Mouse (Mus musculus) heart, embryonic 15.5 days (tissue): Measurements from ENCODE around the gene Oaz1. TPM values are rescaled to one million over a fixed set of nuclear protein-coding genes. Genes with fewer than 3 reads are reported as not detected.

ENCODE experiments used
- ATAC-seq: fragments of 200-750 bp; cut with Nextera tagmentation; replicated peaks from 2 replicates; pipeline ENCODE4 v1.8.0; 2017; ENCODE audit warnings: low read depth, moderate TSS enrichment; ENCODE audit not compliant: insufficient number of reproducible peaks, insufficient read depth, low FRiP score
- H3K27ac ChIP-seq: fragments of 300-500 bp; sonication (generic); 2 replicates; pipeline ENCODE4 v1.5.1; 2015; ENCODE audit warnings: mild to moderate bottlenecking, inconsistent platforms
- H3K27me3 ChIP-seq: fragments of 300-500 bp; sonication (generic); 2 replicates; pipeline ENCODE4 v1.6.1; 2015; ENCODE audit warnings: inconsistent platforms
- H3K36me3 ChIP-seq: fragments of 300-500 bp; sonication (generic); 2 replicates; pipeline ENCODE4 v1.6.1; 2015; ENCODE audit warnings: mild to moderate bottlenecking, inconsistent platforms
- H3K4me1 ChIP-seq: fragments of 300-500 bp; sonication (generic); replicated peaks from 2 replicates; pipeline ENCODE4 v1.6.1; 2015; ENCODE audit warnings: inconsistent platforms
- H3K4me2 ChIP-seq: fragments of 300-500 bp; sonication (generic); 2 replicates; pipeline ENCODE4 v1.6.1; 2015; ENCODE audit warnings: inconsistent platforms, mild to moderate bottlenecking, moderate library complexity
- H3K4me3 ChIP-seq: fragments of 300-500 bp; sonication (generic); 2 replicates; pipeline ENCODE4 v1.5.1; 2015; ENCODE audit warnings: mild to moderate bottlenecking, inconsistent platforms
- H3K9ac ChIP-seq: fragments of 300-500 bp; sonication (generic); 2 replicates; pipeline ENCODE4 v1.6.1; 2015; ENCODE audit warnings: mild to moderate bottlenecking, inconsistent platforms
- H3K9me3 ChIP-seq: fragments of 300-500 bp; sonication (generic); replicated peaks from 2 replicates; pipeline ENCODE4 v1.6.1; 2016; ENCODE audit warnings: inconsistent platforms
- WGBS: fragments of 180-500 bp; shearing (Covaris S2); methylation state at CpG from one replicate; pipeline ENCODE4 v1.1.7; 2015; ENCODE audit warnings: mixed read lengths; 5-methylcytosine and 5-hydroxymethylcytosine counted together
- polyA plus RNA-seq: library from polyadenylated mRNA; unstranded; fragments of >200 nt; fragmentation: Nextera tagmentation; extraction: Ambion mirVana; gene quantifications from 2 replicates; pipeline ENCODE4 v1.2.1, GENCODE M21; 2015

Gene Oaz1
- polyA plus RNA-seq, 1 experiment from 2014 or later = 1,772 TPM

DNA sequence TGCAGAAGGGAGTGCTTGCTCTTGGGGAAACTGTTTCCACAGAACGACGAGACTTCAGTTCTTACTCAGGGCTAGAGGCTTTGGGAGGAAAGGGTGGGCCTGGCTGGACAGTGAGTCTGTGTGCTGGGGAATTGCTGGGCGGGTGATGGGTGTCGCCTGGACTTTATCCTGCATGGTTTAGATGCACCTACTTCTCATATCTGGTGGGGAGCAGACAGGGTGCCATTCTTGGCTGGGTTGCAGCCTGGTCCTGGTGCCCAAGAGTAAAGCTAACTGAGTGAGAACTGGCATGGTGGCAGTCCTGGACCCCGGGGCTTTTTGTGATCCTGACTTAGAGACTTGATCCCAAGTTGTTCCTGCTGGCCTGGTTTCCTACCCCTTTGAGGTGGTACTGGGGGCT, 30.5 kb downstream of the Oaz1 start:
- no peak overlapping the region for H3K4me2 ChIP-seq
- no peak overlapping the region for H3K27ac ChIP-seq
- no peak overlapping the region for H3K4me3 ChIP-seq

DNA sequence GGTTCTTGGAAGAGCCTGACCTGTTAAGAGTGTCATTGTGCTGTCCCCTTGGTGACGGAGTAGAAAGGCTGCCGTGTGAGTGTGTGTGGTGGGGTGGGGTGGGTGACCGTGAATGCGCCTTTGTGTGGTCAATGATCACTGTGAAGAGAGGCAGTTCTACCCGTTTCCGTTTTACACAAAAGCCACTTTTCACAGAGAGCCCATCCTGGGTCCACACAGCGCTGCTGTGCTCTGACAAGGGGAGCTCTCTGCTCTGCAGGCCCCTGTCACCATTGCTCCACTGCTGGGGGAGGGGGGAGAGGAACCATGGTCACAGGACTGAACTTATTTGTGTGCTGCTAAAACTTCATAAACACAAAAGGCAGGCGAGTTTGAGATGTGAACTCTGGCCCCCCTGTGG, 30.9 kb downstream of the Oaz1 start:
- ATAC-seq = no peak
- Histone ChIP-seq H3K4me1 (peaks cover 26% of the 10 kb centered on the region), H3K4me2 (0 out of 2 replicates have a peak overlapping the region, but pooled peaks have one; percentile 4), H3K36me3 (peaks cover 8% of the 10 kb centered on the region), H3K9me3 (no peaks in the 10 kb centered on the region), H3K4me3 (no peak overlapping the region), H3K9ac (no peak overlapping the region), H3K27me3 (no peaks in the 10 kb centered on the region), H3K27ac (no peak overlapping the region)
- 65% methylated on average over 8 of the region's 8 CpGs for WGBS

More for the DNA sequence above, 30.5 kb downstream of the Oaz1 start:
- no peak for ATAC-seq
- WGBS = 81% methylated on average over 5 of the region's 5 CpGs
- no peaks in the 10 kb centered on the region for H3K27me3 ChIP-seq
- peaks cover 26% of the 10 kb centered on the region for H3K4me1 ChIP-seq
- peaks cover 13% of the 10 kb centered on the region for H3K36me3 ChIP-seq
- no peak overlapping the region for H3K9ac ChIP-seq
- H3K9me3 ChIP-seq = no peaks in the 10 kb centered on the region

DNA sequence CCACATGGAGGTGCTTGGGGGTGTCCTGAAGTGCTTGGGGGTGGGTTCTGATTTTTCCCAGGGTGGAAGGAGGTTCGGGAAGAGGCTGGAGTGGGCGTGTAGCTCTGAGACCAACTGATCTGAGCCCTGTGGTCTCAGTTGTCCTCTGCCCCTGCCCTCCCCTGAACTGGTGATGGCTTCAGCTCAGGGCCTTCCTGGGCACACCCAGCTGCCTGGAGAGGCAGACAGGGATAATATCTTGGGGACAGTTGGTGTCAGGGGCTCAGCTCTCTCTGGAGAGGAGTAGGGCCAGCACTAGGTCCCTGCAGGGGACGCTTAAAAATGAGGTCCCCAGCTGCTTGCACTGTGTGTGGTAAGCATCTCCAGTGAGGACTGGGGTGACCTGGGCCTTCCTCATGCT, 31.4 kb downstream of the Oaz1 start:
- H3K4me2 ChIP-seq = 0 out of 2 replicates have a peak overlapping the region, but pooled peaks have one; percentile 4
- ATAC-seq = no peak

DNA sequence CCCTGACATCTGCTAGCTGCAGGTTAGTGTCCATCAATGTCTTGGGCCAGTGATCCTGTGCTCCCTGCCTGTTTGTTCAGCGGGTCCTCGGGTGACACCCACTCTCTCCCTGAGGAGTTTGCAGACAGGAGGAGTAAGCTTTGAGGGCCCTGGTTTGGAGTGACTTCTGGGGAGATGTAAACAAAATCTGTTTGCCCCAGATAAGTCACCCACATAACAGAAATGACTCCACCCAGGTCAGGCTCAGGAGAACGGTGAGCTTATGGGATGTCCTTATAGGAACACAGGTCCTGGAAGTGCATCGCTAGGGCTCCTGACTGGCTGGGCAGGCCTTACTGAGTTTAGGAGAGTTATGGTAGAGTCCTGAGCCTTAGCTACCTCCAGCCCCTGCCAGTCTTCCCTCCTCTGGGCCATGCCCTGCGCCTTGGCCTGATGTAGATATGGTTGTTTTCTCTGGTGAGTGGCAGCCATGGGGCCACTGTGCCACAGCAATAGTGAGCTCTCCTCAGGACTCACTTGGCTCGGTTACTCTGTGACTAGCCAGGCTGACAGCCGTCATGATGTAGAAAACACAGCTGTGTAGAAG, 32.0 kb downstream of the Oaz1 start:
- Histone ChIP-seq H3K27ac (no peak overlapping the region), H3K27me3 (no peaks in the 10 kb centered on the region), H3K4me3 (no peak overlapping the region), H3K9me3 (no peaks in the 10 kb centered on the region), H3K9ac (no peak overlapping the region), H3K4me2 (no peak overlapping the region), H3K4me1 (peaks cover 23% of the 10 kb centered on the region), H3K36me3 (peaks cover 10% of the 10 kb centered on the region; the same call in 1 of the 2 replicates)
- ATAC-seq = no peak
- WGBS = 73% methylated on average over 7 of the region's 7 CpGs

More for the DNA sequence above, 31.4 kb downstream of the Oaz1 start:
- H3K36me3 ChIP-seq = peaks cover 9% of the 10 kb centered on the region; the same call in 1 of the 2 replicates
- WGBS = 77% methylated on average over 3 of the region's 3 CpGs
- H3K9me3 ChIP-seq = no peaks in the 10 kb centered on the region
- H3K4me3 ChIP-seq = no peak overlapping the region
- peaks cover 26% of the 10 kb centered on the region for H3K4me1 ChIP-seq
- no peak overlapping the region for H3K27ac ChIP-seq
- no peak overlapping the region for H3K9ac ChIP-seq
- no peaks in the 10 kb centered on the region for H3K27me3 ChIP-seq

DNA sequence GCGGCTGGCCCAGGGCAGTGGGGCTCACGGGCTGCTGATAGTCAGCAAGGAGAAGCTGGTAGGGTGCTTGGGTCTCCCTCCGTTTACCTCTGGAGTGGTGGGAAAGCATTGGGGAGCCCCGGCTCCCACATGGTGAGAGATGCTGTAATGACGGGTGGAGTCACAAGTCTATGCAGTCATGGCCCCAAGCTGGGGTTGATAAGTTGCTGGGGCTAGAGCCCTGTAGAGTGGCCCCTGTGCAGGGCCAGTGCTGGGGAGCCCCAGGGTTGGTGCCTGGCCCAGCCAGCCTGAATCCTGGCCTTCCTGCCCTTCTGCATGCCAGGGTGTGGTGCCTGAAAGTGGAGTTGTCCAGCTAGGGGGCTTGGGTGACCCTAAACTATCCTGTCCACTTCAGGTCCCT, 35.8 kb downstream of the Oaz1 start:
- no peak overlapping the region for H3K4me2 ChIP-seq
- H3K4me3 ChIP-seq = no peak overlapping the region
- H3K27ac ChIP-seq = no peak overlapping the region
- H3K27me3 ChIP-seq = no peaks in the 10 kb centered on the region
- H3K36me3 ChIP-seq = peaks cover 8% of the 10 kb centered on the region; the same call in 1 of the 2 replicates
- no peaks in the 10 kb centered on the region for H3K4me1 ChIP-seq
- ATAC-seq = no peak
- WGBS = 89% methylated on average over 5 of the region's 5 CpGs
- no peaks in the 10 kb centered on the region for H3K9me3 ChIP-seq
- H3K9ac ChIP-seq = no peak overlapping the region

DNA sequence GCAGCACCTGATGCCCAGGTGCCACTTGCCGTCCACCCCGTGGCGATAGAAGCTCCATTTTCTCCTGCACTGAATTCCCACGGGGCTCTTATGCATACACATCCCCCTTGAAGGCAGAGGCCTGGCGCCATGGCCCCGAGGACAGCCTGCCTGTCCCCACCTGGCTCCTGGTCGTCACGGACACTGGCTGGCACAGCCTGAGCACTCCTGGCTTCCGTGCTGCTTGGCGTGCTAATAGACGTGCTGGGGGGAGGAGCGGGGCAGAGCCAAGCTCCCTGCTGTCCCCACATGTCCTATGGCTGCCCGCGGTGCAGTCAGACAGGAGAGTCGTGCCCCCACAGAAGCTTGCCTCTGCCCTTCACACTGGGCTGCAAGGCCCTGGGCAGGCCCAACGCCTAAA, 38.0 kb downstream of the Oaz1 start:
- H3K27me3 ChIP-seq = no peaks in the 10 kb centered on the region
- 85% methylated on average over 16 of the region's 16 CpGs for WGBS
- no peak overlapping the region for H3K27ac ChIP-seq
- no peak for ATAC-seq
- no peaks in the 10 kb centered on the region for H3K4me1 ChIP-seq
- H3K4me3 ChIP-seq = no peak overlapping the region
- H3K4me2 ChIP-seq = no peak overlapping the region
- no peaks in the 10 kb centered on the region for H3K9me3 ChIP-seq
- H3K9ac ChIP-seq = no peak overlapping the region
- peaks cover 16% of the 10 kb centered on the region; the same call in 1 of the 2 replicates for H3K36me3 ChIP-seq

DNA sequence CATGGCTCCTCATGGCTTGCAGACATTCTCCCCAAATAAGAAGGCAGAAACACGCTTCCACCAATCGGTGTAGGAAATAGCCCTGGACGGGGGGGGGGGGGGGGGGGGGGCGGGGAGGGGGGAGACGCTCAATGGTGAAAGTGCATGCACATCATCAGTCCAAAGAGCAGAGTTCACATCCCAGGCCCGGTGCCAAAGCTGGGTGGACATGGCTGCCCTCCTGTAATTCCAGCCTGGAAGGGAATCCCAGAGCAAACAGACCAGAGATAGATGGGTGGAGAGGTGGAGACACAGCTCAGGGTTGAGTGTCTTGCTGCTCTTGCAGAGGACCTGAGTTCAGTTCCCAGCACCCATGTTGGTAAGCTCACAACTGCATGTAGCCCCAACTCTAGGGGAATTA, 44.5 kb downstream of the Oaz1 start:
- H3K4me2 ChIP-seq = no peak overlapping the region
- no peaks in the 10 kb centered on the region for H3K9me3 ChIP-seq
- no peak overlapping the region for H3K9ac ChIP-seq
- no peaks in the 10 kb centered on the region for H3K4me1 ChIP-seq
- peaks cover 13% of the 10 kb centered on the region; the same call in 1 of the 2 replicates for H3K27me3 ChIP-seq
- 88% methylated on average over 4 of the region's 6 CpGs for WGBS
- no peak overlapping the region for H3K27ac ChIP-seq
- H3K4me3 ChIP-seq = no peak overlapping the region
- peaks cover 8% of the 10 kb centered on the region; the same call in 1 of the 2 replicates for H3K36me3 ChIP-seq
- no peak for ATAC-seq

DNA sequence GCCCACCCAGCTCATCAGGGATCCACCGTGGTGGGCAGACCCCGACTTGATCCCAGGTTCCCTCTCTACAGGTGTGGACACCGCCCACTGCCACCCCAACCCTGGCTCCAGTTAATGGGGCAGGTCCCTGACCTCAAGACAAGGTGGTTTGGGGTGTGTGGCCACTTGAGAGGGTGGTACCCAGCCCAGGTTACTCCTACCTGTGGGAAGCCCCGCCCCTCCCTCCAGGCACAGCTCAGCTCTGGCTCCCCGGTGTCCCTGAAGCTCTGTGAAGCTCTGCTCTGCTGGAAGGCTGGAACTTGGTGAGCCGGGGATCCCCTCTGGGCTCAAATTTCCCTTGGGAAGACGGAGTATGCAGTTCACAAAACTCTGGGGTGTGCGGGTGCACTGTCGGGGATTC, 45.1 kb downstream of the Oaz1 start, which contains the start of gene Tmprss9:
TSS of gene Tmprss9 (plus strand) at position 268 of the 400 bp plus-strand sequence.
- no peaks in the 10 kb centered on the region for H3K9me3 ChIP-seq
- H3K9ac ChIP-seq = no peak within 1 kb of the TSS
- H3K27me3 ChIP-seq = peaks cover 13% of the 10 kb centered on the region; the same call in 1 of the 2 replicates
- H3K4me3 ChIP-seq = no peak within 1 kb of the TSS
- H3K27ac ChIP-seq = no peak within 1 kb of the TSS
- H3K36me3 ChIP-seq = peaks cover 8% of the 10 kb centered on the region; the same call in 1 of the 2 replicates
- 31% methylated on average over 9 of the region's 9 CpGs for WGBS
- H3K4me2 ChIP-seq = no peak within 1 kb of the TSS
- peaks cover 5% of the 10 kb centered on the region for H3K4me1 ChIP-seq
- ATAC-seq = no peak

DNA sequence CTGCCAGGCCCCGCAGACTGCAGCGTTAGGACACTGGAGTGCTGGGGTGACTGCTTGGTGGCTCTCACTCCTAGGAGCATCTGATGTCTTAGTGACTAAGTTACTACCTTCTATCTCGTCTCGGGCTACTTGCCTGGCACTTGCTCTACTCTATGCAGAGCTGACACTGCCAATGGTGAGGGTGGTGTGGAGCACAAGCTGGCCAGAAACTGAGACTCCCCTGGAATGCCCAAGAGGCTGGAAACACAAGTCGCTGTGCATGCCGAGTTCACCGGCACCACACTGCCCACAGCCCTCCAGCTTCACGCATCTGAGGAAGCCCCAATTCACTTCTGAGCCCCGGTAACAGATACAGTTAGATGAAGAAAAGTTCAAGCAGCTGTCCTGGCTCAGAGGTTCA, 47.6 kb downstream of the Oaz1 start:
- Histone ChIP-seq H3K9ac (no peak overlapping the region), H3K4me1 (peaks cover 12% of the 10 kb centered on the region), H3K4me3 (no peak overlapping the region), H3K27me3 (peaks cover 13% of the 10 kb centered on the region; the same call in 1 of the 2 replicates), H3K4me2 (no peak overlapping the region), H3K9me3 (no peaks in the 10 kb centered on the region), H3K36me3 (no peaks in the 10 kb centered on the region), H3K27ac (no peak overlapping the region)
- ATAC-seq = no peak
- 75% methylated on average over 9 of the region's 9 CpGs for whole genome bisulfite sequencing

DNA sequence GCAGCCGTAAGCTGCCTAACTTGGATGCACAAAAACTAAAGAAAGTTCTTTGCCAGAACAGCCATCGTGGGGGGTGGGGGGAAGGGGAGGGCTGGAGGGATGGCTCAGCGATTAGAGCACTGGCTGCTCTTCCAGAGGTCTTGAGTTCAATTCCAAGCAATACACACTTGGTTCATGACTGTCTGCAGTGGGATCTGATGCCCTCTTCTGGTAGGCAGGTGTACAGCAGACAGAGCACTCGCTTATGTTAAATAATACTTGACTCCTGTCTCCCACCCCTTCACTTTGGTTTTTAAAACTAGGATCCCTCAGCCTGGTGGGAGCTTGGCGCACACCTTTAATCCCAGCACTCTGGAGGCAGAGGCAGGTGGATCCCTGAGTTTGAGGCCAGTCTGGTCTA, 49.6 kb downstream of the Oaz1 start:
- Histone ChIP-seq H3K27ac (no peak overlapping the region), H3K9ac (no peak overlapping the region), H3K27me3 (peaks cover 13% of the 10 kb centered on the region; the same call in 1 of the 2 replicates), H3K4me1 (peaks cover 12% of the 10 kb centered on the region), H3K4me3 (no peak overlapping the region), H3K9me3 (no peaks in the 10 kb centered on the region), H3K4me2 (no peak overlapping the region), H3K36me3 (no peaks in the 10 kb centered on the region)
- no peak for ATAC-seq
- WGBS = 30% methylated on average over 5 of the region's 5 CpGs

DNA sequence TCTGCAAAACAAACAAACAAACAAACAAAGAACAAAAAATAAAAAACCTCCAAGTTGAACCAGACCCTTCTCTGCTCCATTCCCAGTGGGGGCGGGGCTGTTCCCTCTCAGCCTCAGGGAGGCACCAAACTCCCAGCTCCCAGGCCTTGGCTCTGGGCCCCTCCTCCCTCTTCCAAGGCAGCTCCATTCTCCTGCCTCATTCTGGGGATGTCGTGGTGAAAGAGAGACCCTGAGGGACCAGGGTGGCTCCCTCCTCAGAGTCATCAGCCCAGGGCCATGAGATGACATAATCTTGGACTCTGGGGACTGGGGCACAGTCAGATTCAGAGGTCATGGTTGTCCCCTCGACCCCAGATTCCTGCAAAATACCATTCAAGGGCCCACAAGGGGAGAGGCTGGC, 50.1 kb downstream of the Oaz1 start:
- no peak overlapping the region for H3K27ac ChIP-seq

More for the DNA sequence above, 50.1 kb downstream of the Oaz1 start:
- 28% methylated on average over 3 of the region's 3 CpGs for WGBS
- no peak overlapping the region for H3K9ac ChIP-seq
- peaks cover 12% of the 10 kb centered on the region for H3K4me1 ChIP-seq
- no peak overlapping the region for H3K4me2 ChIP-seq
- H3K4me3 ChIP-seq = no peak overlapping the region
- H3K36me3 ChIP-seq = no peaks in the 10 kb centered on the region
- no peak; the same call in 1 of the 2 replicates for ATAC-seq
- H3K9me3 ChIP-seq = no peaks in the 10 kb centered on the region
- H3K27me3 ChIP-seq = peaks cover 10% of the 10 kb centered on the region; the same call in 1 of the 2 replicates
